Mouse (Mus musculus): Measurements from ENCODE around the gene Itga1.

GRCm38 (mm10) chr13:115067968-115068330 lies 33.8 kb downstream of the Itga1 start:
- TF ChIP-seq POLR2A (IDR thresholded peaks at IDR 0.05; ENCODE audit: extremely low read depth, insufficient read depth, low read length) (no peak), CTCF (IDR thresholded peaks at IDR 0.05; ENCODE audit: extremely low read depth, insufficient read depth, low read length) (no peak)

All from cortical plate, adult 2 months (tissue).